Mouse (Mus musculus) T-helper 2 cell (primary cell): ENCODE measurements at regions not wholly inside any gene's neighbourhood (a gene's known extent, or its start where the extent isn't known, plus 50 kb on each side); places are given as distances from the start of the nearest gene placed in this dataset.

Source experiments
- in situ Hi-C: fragments of 300-600 bp; cut with MboI, MseI; formaldehyde crosslinking; loops from one replicate; pipeline ENCODE4 v1.15.1; 2025; ENCODE audit warnings: high pct_unique_total_duplicates

- in situ Hi-C loops, result no loop called here
Measured at GRCm38 (mm10) chr3:17667016-17667415, 281.2 kb upstream of the Cypt12 start.

GRCm38 (mm10) chr3:17668839-17669238, 279.4 kb upstream of the Cypt12 start:
- in situ Hi-C loops, result no loop called here
